Mouse (Mus musculus) Patski (cell line): Measurements from ENCODE around the gene Kif19a. TPM values are rescaled to one million over a fixed set of nuclear protein-coding genes. Genes with fewer than 3 reads are reported as not detected.

Experiments
- ATAC-seq: fragments of 100-300 bp; one replicate; pipeline ENCODE4 v1.8.0; 2021
- CTCF ChIA-PET: fragments of 350-600 bp; sonication (Branson Sonifier 250); formaldehyde crosslinking; loops from one replicate; lab custom pipeline; 2022; ENCODE audit warnings: inconsistent platforms; lab: Charles Lee
- POLR2A ChIA-PET: fragments of 350-600 bp; sonication (Branson Sonifier 250); formaldehyde crosslinking; loops from one replicate; lab custom pipeline; 2022; ENCODE audit warnings: antibody characterized with exemption, inconsistent platforms; lab: Charles Lee
- DNase-seq: peaks from one replicate; pipeline ENCODE4 v3.0.0-alpha.2; 2011; ENCODE audit warnings: low read depth, low spot score
- H3K27me3 ChIP-seq: fragments of 371-371 bp; one replicate; pipeline ENCODE4 v1.5.1; 2021
- CTCF ChIP-seq: fragments of 100-300 bp; IDR thresholded peaks from one replicate; pipeline ENCODE4 v1.5.1; 2021
- in situ Hi-C: fragments of 300-500 bp; cut with MboI; formaldehyde crosslinking; loops from 3 replicates; pipeline ENCODE4 v1.11.1; 2018; ENCODE audit warnings: low pct_unique_long_range_greater_than_20kb, mixed read lengths
- polyA plus RNA-seq: library from polyadenylated mRNA; unstranded; gene quantifications from one replicate; pipeline ENCODE4 v1.2.3, GENCODE M21; 2021

The Kif19a gene
- polyA plus RNA-seq, 1 experiment from 2014 or later: 0.49 TPM

GRCm38 (mm10) chr11:114791891-114792411 is 26.8 kb downstream of the Kif19a start:
- ChIA-PET POLR2A (no interaction called here), CTCF (no interaction called here)
- no peak for TF ChIP-seq CTCF
- DNase-seq: no peak
- ATAC-seq: no peak
- in situ Hi-C loops: loop anchor here (25.0 kb wide), 1 partner anchor 270 kb away; the partner anchor contains the start of gene Cd300e
- peaks cover 46% of the 10 kb centered on the region for H3K27me3 ChIP-seq

- peaks cover 46% of the 10 kb centered on the region for H3K27me3 ChIP-seq
- no peak for TF ChIP-seq CTCF
- in situ Hi-C loops: loop anchor here (25.0 kb wide), 1 partner anchor 269 kb away; the partner anchor contains the start of gene Cd300e
- ATAC-seq: no peak
- no peak for DNase-seq
- ChIA-PET CTCF (interaction anchor here (4.4 kb wide), 1 partner anchor 48 kb away, joined by 17 read pairs; no protein-coding TSS in a partner anchor), POLR2A (no interaction called here)
These were observed 27.8 kb downstream of the Kif19a start for GRCm38 (mm10) chr11:114792931-114793494.

GRCm38 (mm10) chr11:114793868-114794545 is 28.8 kb downstream of the Kif19a start:
- DNase-seq (no peak), ATAC-seq (no peak)
- CTCF ChIA-PET: interaction anchor here (1.4 to 4.4 kb wide), 3 partner anchors 13 to 58 kb away, joined by 3 to 17 read pairs (median 5); no protein-coding TSS in a partner anchor
- peaks cover 46% of the 10 kb centered on the region for H3K27me3 ChIP-seq
- POLR2A ChIA-PET: no interaction called here
- in situ Hi-C loops: loop anchor here (25.0 kb wide), 1 partner anchor 268 kb away; the partner anchor contains the start of gene Cd300e
- TF ChIP-seq CTCF: no peak

GRCm38 (mm10) chr11:114794691-114795090 is 29.5 kb downstream of the Kif19a start:
- H3K27me3 ChIP-seq: peaks cover 40% of the 10 kb centered on the region
- TF ChIP-seq CTCF: no peak
- in situ Hi-C loops: loop anchor here (5.0 to 25.0 kb wide), 3 partner anchors 47 to 268 kb away; partner anchors contain the start of gene Cd300e
- ChIA-PET CTCF (interaction anchor here (1.4 to 4.4 kb wide), 3 partner anchors 12 to 59 kb away, joined by 3 to 17 read pairs (median 5); no protein-coding TSS in a partner anchor), POLR2A (interaction anchor here (1.1 kb wide), 1 partner anchor 17 kb away, joined by 3 read pairs; no protein-coding TSS in a partner anchor)
- no peak for DNase-seq
- ATAC-seq: no peak

- no peak for TF ChIP-seq CTCF
- ATAC-seq (peak; percentile 31), DNase-seq (no peak)
- ChIA-PET POLR2A (interaction anchor here (1.1 kb wide), 1 partner anchor 16 kb away, joined by 3 read pairs; no protein-coding TSS in a partner anchor), CTCF (interaction anchor here (1.3 to 4.4 kb wide), 4 partner anchors 12 to 126 kb away, joined by 3 to 17 read pairs (median 4); no protein-coding TSS in a partner anchor)
- in situ Hi-C loops: loop anchor here (5.0 to 25.0 kb wide), 3 partner anchors 48 to 267 kb away; partner anchors contain the start of gene Cd300e
- peaks cover 34% of the 10 kb centered on the region for H3K27me3 ChIP-seq
These were observed 30.1 kb downstream of the Kif19a start for GRCm38 (mm10) chr11:114795231-114795746.

GRCm38 (mm10) chr11:114795848-114796322 is 30.7 kb downstream of the Kif19a start, which contains the start of gene Btbd17:
Gene Btbd17, minus strand, starts transcription at chr11:114795945.
- ATAC-seq (peak; percentile 3), DNase-seq (no peak)
- H3K27me3 ChIP-seq: peaks cover 30% of the 10 kb centered on the region
- no peak for TF ChIP-seq CTCF
- ChIA-PET POLR2A (interaction anchor here (1.1 kb wide), 1 partner anchor 15 kb away, joined by 3 read pairs; no protein-coding TSS in a partner anchor), CTCF (interaction anchor here (0.8 to 4.4 kb wide), 4 partner anchors 25 to 127 kb away, joined by 3 to 17 read pairs (median 3); no protein-coding TSS in a partner anchor)
- in situ Hi-C loops: loop anchor here (5.0 to 25.0 kb wide), 3 partner anchors 49 to 266 kb away; partner anchors contain the start of gene Cd300e

GRCm38 (mm10) chr11:114797176-114797575 is 32.0 kb downstream of the Kif19a start:
- DNase-seq (no peak), ATAC-seq (no peak)
- H3K27me3 ChIP-seq: peaks cover 18% of the 10 kb centered on the region
- ChIA-PET POLR2A (no interaction called here), CTCF (no interaction called here)
- no peak for TF ChIP-seq CTCF
- in situ Hi-C loops: loop anchor here (5.0 to 25.0 kb wide), 3 partner anchors 50 to 265 kb away; partner anchors contain the start of gene Cd300e

- H3K27me3 ChIP-seq: peaks cover 10% of the 10 kb centered on the region
- DNase-seq (no peak), ATAC-seq (no peak)
- TF ChIP-seq CTCF: no peak
- in situ Hi-C loops: loop anchor here (5.0 to 25.0 kb wide), 3 partner anchors 51 to 264 kb away; partner anchors contain the start of gene Cd300e
- POLR2A ChIA-PET: no interaction called here
- CTCF ChIA-PET: interaction anchor here (1.8 kb wide), 1 partner anchor 53 kb away, joined by 4 read pairs; no protein-coding TSS in a partner anchor
These were observed 32.8 kb downstream of the Kif19a start for GRCm38 (mm10) chr11:114797981-114798380.

GRCm38 (mm10) chr11:114798624-114799023 is 33.4 kb downstream of the Kif19a start, which contains the start of gene Gpr142:
Gene Gpr142, plus strand, starts transcription at chr11:114798924.
- POLR2A ChIA-PET: no interaction called here

More at GRCm38 (mm10) chr11:114798624-114799023, 33.4 kb downstream of the Kif19a start, which contains the start of gene Gpr142:
- no peak for TF ChIP-seq CTCF
- CTCF ChIA-PET: interaction anchor here (1.8 kb wide), 1 partner anchor 53 kb away, joined by 4 read pairs; no protein-coding TSS in a partner anchor
- peaks cover 4% of the 10 kb centered on the region for H3K27me3 ChIP-seq
- DNase-seq: no peak
- in situ Hi-C loops: loop anchor here (5.0 to 25.0 kb wide), 3 partner anchors 51 to 264 kb away; partner anchors contain the start of gene Cd300e
- ATAC-seq: no peak
